Mouse (Mus musculus): ENCODE measurements around the gene Abraxas1. TPM values are rescaled to one million over a fixed set of nuclear protein-coding genes. Genes with fewer than 3 reads are reported as not detected.

Gene Abraxas1
- total RNA-seq, 2 experiments from 2014 or later = 11.0 to 13.2 TPM

- DNase-seq = no peak
- intact Hi-C loops (cut with DNase I) = loop anchor here (1.0 kb wide), 1 partner anchor 89 kb away; no protein-coding TSS in a partner anchor
These were observed 5.8 kb upstream of the Abraxas1 start for GRCm38 (mm10) chr5:100826531-100826930.

- DNase-seq = no peak
- intact Hi-C loops (cut with DNase I) = loop anchor here (1.0 kb wide), 1 partner anchor 89 kb away; no protein-coding TSS in a partner anchor
These were observed 5.2 kb upstream of the Abraxas1 start for GRCm38 (mm10) chr5:100825975-100826374.

GRCm38 (mm10) chr5:100822826-100823225, 2.1 kb upstream of the Abraxas1 start:
- DNase-seq = no peak
- intact Hi-C loops (cut with DNase I) = no loop called here

GRCm38 (mm10) chr5:100821375-100821774, 610 bp upstream of the Abraxas1 start:
- no peak for DNase-seq
- intact Hi-C loops (cut with DNase I) = loop anchor here (2.0 kb wide), 1 partner anchor 23 kb away; the partner anchor contains the start of genes Helq and Mrps18c

GRCm38 (mm10) chr5:100819568-100820480, 941 bp downstream of the Abraxas1 start:
- intact Hi-C loops (cut with DNase I) = loop anchor here (1.0 to 10.0 kb wide), 4 partner anchors 21 to 275 kb away; partner anchors contain the start of genes Coq2, Helq and Mrps18c
- DNase-seq = no peak

GRCm38 (mm10) chr5:100818341-100818740, 2.4 kb downstream of the Abraxas1 start:
- intact Hi-C loops (cut with DNase I) = loop anchor here (5.0 to 10.0 kb wide), 2 partner anchors 141 to 274 kb away; partner anchors contain the start of gene Coq2
- no peak for DNase-seq

GRCm38 (mm10) chr5:100798165-100798860, 22.5 kb downstream of the Abraxas1 start, which contains the start of the genes Helq and Mrps18c:
Gene Helq, minus strand, starts transcription at chr5:100798598.
Gene Mrps18c, plus strand, starts transcription at chr5:100798627.
- peak; percentile 84 to 87 for DNase-seq
- intact Hi-C loops (cut with DNase I) = loop anchor here (2.0 to 5.0 kb wide), 2 partner anchors 22 to 121 kb away; partner anchors contain the start of genes Abraxas1 and Coq2

GRCm38 (mm10) chr5:100794084-100794483, 26.7 kb downstream of the Abraxas1 start:
- intact Hi-C loops (cut with DNase I) = no loop called here
- DNase-seq = no peak

GRCm38 (mm10) chr5:100792261-100792660, 28.5 kb downstream of the Abraxas1 start:
- intact Hi-C loops (cut with DNase I) = no loop called here
- no peak for DNase-seq

GRCm38 (mm10) chr5:100787527-100787926, 33.2 kb downstream of the Abraxas1 start:
- intact Hi-C loops (cut with DNase I) = no loop called here
- no peak for DNase-seq

GRCm38 (mm10) chr5:100779002-100779401, 41.8 kb downstream of the Abraxas1 start:
- intact Hi-C loops (cut with DNase I) = no loop called here
- no peak for DNase-seq

- intact Hi-C loops (cut with DNase I) = no loop called here
- no peak for DNase-seq
These were observed 43.9 kb downstream of the Abraxas1 start for GRCm38 (mm10) chr5:100776900-100777299.

- intact Hi-C loops (cut with DNase I) = no loop called here
- DNase-seq = no peak
These were observed 44.9 kb downstream of the Abraxas1 start for GRCm38 (mm10) chr5:100775778-100776404.

- intact Hi-C loops (cut with DNase I) = no loop called here
- DNase-seq = no peak
These were observed 49.2 kb downstream of the Abraxas1 start for GRCm38 (mm10) chr5:100771575-100771974.

- intact Hi-C loops (cut with DNase I) = no loop called here
These were observed 54.7 kb downstream of the Abraxas1 start for GRCm38 (mm10) chr5:100766026-100766425.

GRCm38 (mm10) chr5:100761736-100762135, 59.0 kb downstream of the Abraxas1 start:
- no peak for DNase-seq
- intact Hi-C loops (cut with DNase I) = no loop called here

More at GRCm38 (mm10) chr5:100766026-100766425, 54.7 kb downstream of the Abraxas1 start:
- no peak for DNase-seq

GRCm38 (mm10) chr5:100760049-100760663, 60.6 kb downstream of the Abraxas1 start:
- intact Hi-C loops (cut with DNase I) = no loop called here

GRCm38 (mm10) chr5:100758121-100758520, 62.6 kb downstream of the Abraxas1 start:
- DNase-seq = no peak
- intact Hi-C loops (cut with DNase I) = no loop called here

More at GRCm38 (mm10) chr5:100760049-100760663, 60.6 kb downstream of the Abraxas1 start:
- DNase-seq = no peak
